Mouse (Mus musculus) midbrain, embryonic 12.5 days (tissue): ENCODE results near the gene Dock4. TPM values are rescaled to one million over a fixed set of nuclear protein-coding genes. Genes with fewer than 3 reads are reported as not detected.

Experiments
- ATAC-seq: fragments of 200-750 bp; cut with Nextera tagmentation; 2 replicates; pipeline ENCODE4 v1.8.0; 2017; ENCODE audit warnings: low read depth, moderate TSS enrichment, moderate library complexity; ENCODE audit not compliant: low FRiP score
- H3K27ac ChIP-seq: fragments of 300-500 bp; sonication (generic); replicated peaks from 2 replicates; pipeline ENCODE4 v1.5.1; 2016; ENCODE audit warnings: mild to moderate bottlenecking
- H3K27me3 ChIP-seq: fragments of 300-500 bp; sonication (generic); 2 replicates; pipeline ENCODE4 v1.6.1; 2016; ENCODE audit warnings: mild to moderate bottlenecking
- H3K36me3 ChIP-seq: fragments of 300-500 bp; sonication (generic); 2 replicates; pipeline ENCODE4 v1.6.1; 2016
- H3K4me1 ChIP-seq: fragments of 300-500 bp; sonication (generic); 2 replicates; pipeline ENCODE4 v1.6.1; 2016
- H3K4me2 ChIP-seq: fragments of 300-500 bp; sonication (generic); replicated peaks from 2 replicates; pipeline ENCODE4 v1.6.1; 2016; ENCODE audit warnings: mild to moderate bottlenecking, moderate library complexity
- H3K4me3 ChIP-seq: fragments of 300-500 bp; sonication (generic); 2 replicates; pipeline ENCODE4 v1.5.1; 2016; ENCODE audit warnings: mild to moderate bottlenecking
- H3K9ac ChIP-seq: fragments of 300-500 bp; sonication (generic); replicated peaks from 2 replicates; pipeline ENCODE4 v1.6.1; 2016; ENCODE audit warnings: mild to moderate bottlenecking, moderate library complexity
- H3K9me3 ChIP-seq: fragments of 300-500 bp; sonication (generic); 2 replicates; pipeline ENCODE4 v1.6.1; 2016; ENCODE audit warnings: mild to moderate bottlenecking
- WGBS: fragments of 180-500 bp; shearing (Covaris S2); methylation state at CpG from one replicate; pipeline ENCODE4 v1.1.7; 2016; 5-methylcytosine and 5-hydroxymethylcytosine counted together
- polyA plus RNA-seq: library from polyadenylated mRNA; unstranded; fragments of >200 nt; fragmentation: Nextera tagmentation; extraction: Ambion mirVana; gene quantifications from 2 replicates; pipeline ENCODE4 v1.2.1, GENCODE M21; 2016

Dock4 gene
- polyA plus RNA-seq, 1 experiment from 2014 or later: 34.2 TPM

- H3K4me3 ChIP-seq: no peak overlapping the region
- H3K36me3 ChIP-seq: no peaks in the 10 kb centered on the region
- no peaks in the 10 kb centered on the region for H3K27me3 ChIP-seq
- H3K4me2 ChIP-seq: no peak overlapping the region
- no peak overlapping the region for H3K9ac ChIP-seq
- WGBS: 79% methylated on average over 3 of the region's 3 CpGs
- H3K27ac ChIP-seq: no peak overlapping the region
- no peaks in the 10 kb centered on the region for H3K4me1 ChIP-seq
- H3K9me3 ChIP-seq: no peaks in the 10 kb centered on the region
- ATAC-seq: no peak
Measured at GRCm38 (mm10) chr12:40558600-40558999, 112.8 kb downstream of the Dock4 start.

- Histone ChIP-seq H3K27ac (no peak overlapping the region), H3K9me3 (no peaks in the 10 kb centered on the region), H3K27me3 (no peaks in the 10 kb centered on the region), H3K4me1 (no peaks in the 10 kb centered on the region), H3K4me3 (no peak overlapping the region), H3K9ac (no peak overlapping the region), H3K36me3 (no peaks in the 10 kb centered on the region), H3K4me2 (no peak overlapping the region)
- WGBS: 89% methylated on average over 11 of the region's 11 CpGs
- ATAC-seq: no peak
Measured at GRCm38 (mm10) chr12:40559103-40559502, 113.4 kb downstream of the Dock4 start.

DNA sequence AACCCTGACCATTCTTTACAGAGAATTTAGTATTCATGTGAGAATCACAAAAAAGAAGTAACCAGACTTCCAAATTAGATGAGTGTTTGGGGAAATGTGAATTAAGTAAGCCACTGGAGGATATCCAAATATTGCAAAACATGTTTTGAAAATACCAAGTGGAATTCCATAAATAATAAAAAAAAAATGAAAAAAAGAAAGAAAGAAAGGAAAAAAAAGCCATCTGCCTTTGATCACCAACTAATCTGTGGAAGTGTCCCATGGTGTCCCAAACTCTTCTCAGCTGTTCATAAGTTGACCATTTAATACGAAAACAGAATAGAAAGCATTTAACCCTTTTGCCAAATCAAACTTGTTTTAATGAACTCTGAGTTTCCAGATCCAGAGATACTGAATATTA is 118.0 kb downstream of the Dock4 start:
- WGBS: 79% methylated on average over 1 of the region's 1 CpGs
- Histone ChIP-seq H3K36me3 (no peaks in the 10 kb centered on the region), H3K9me3 (no peaks in the 10 kb centered on the region), H3K4me2 (no peak overlapping the region), H3K4me1 (no peaks in the 10 kb centered on the region), H3K4me3 (no peak overlapping the region), H3K9ac (no peak overlapping the region), H3K27me3 (no peaks in the 10 kb centered on the region), H3K27ac (no peak overlapping the region)
- no peak for ATAC-seq

DNA sequence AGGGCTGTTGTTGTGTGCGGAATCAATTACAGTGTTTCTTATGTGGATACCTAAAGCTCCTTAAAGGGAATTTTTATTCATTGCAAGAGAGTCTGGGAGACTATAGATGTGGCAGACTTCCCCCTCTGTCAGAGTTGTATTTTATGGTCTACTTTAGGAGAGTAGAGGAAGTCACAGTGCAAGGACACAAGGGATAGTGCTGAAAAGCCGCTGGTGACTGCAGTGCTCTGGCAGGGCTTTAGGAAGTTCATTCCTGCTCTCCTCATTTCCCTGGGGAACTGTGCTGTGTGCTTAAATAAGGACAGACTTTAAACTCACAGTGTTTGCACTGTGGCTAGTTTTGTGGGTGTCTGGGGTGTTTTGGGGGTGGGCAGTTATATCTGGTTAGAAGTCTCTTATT is 118.5 kb downstream of the Dock4 start:
- WGBS: 76% methylated on average over 2 of the region's 2 CpGs
- ATAC-seq: no peak
- Histone ChIP-seq H3K9ac (no peak overlapping the region), H3K4me1 (no peaks in the 10 kb centered on the region), H3K36me3 (no peaks in the 10 kb centered on the region), H3K27ac (no peak overlapping the region), H3K9me3 (no peaks in the 10 kb centered on the region), H3K27me3 (no peaks in the 10 kb centered on the region), H3K4me3 (no peak overlapping the region), H3K4me2 (no peak overlapping the region)

DNA sequence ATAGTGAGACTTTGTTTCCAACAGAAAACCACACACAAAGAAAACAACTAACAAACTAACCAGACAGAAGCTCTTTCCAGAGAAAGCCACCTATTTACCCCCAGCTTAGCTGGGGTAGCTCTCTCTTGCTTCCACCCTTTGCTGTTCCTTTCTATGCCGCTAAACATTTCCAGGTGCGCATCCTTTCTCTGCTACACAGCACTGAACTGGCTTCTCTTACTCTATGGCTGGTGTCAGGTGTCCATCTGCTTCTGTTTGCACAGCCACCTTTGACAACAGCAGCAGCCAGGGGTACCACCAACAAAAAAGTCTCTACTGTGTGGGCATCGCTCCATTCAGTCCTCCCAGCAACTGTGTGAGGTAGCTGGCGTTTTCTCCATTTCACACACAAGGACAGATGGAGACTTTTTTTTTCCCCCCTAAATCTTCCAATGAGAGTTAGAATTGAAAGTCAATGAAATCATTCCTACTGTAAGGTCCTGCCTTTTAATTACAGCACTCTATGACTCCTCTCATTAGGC is 122.7 kb downstream of the Dock4 start:
- no peaks in the 10 kb centered on the region for H3K36me3 ChIP-seq
- H3K4me1 ChIP-seq: no peaks in the 10 kb centered on the region
- H3K9me3 ChIP-seq: no peaks in the 10 kb centered on the region
- no peak overlapping the region for H3K9ac ChIP-seq
- no peak overlapping the region for H3K27ac ChIP-seq
- H3K4me3 ChIP-seq: no peak overlapping the region
- ATAC-seq: no peak
- no peak overlapping the region for H3K4me2 ChIP-seq
- H3K27me3 ChIP-seq: no peaks in the 10 kb centered on the region
- 87% methylated on average over 4 of the region's 4 CpGs for WGBS

DNA sequence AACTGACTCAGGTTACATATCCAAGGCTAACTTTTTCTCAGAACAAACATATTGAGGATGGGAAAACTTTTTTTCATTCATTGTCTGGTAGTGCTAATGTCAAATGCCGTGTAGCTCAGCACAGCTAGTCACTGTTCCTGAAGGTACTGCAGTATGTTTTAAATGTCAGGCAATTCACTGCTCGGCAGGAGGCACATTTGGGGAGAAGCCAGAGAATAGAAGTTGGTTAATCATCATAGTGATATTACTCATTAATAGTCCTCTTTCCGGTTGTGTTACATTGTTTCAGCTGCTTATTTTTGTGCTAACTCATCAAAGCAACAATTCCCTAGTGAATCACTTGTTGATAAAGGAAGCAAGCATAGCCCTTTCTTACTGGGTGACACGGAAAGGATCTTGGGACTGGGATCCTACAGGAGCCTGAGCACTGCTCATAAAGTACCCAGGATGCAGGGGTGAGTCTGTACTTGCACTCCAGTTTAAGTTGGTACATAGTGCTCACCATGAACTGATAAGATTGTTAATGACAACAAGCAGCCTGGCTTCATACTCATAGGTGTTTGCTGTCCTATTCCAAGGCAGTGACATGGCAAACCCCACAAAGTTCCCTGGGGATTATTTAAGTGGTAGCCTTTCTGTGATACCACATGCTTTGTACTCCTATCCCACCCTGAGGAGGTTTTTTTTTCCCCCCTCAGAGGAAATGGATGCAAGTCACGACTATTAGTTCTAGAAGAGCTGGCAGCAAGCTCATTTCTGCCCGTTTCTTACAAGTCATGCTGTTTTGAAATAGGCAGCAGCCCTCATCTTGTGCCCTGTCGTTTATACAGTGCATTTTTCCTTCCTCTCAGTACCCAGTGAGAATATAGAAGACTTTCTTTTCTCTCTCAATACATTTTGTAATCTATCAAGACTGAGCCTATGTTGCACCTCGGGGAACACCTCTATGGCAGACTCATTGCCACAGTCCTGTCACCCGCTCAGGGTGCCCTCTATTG is 123.5 kb downstream of the Dock4 start:
- no peak for ATAC-seq
- Histone ChIP-seq H3K27ac (no peak overlapping the region), H3K4me3 (no peak overlapping the region), H3K27me3 (no peaks in the 10 kb centered on the region), H3K4me2 (no peak overlapping the region), H3K4me1 (no peaks in the 10 kb centered on the region), H3K9me3 (no peaks in the 10 kb centered on the region), H3K9ac (no peak overlapping the region), H3K36me3 (no peaks in the 10 kb centered on the region)
- WGBS: 78% methylated on average over 9 of the region's 9 CpGs

- no peak overlapping the region for H3K4me3 ChIP-seq
- 63% methylated on average over 1 of the region's 1 CpGs for WGBS
- ATAC-seq: no peak
- H3K27ac ChIP-seq: no peak overlapping the region
- H3K4me2 ChIP-seq: no peak overlapping the region
- no peak overlapping the region for H3K9ac ChIP-seq
- no peaks in the 10 kb centered on the region for H3K9me3 ChIP-seq
- no peaks in the 10 kb centered on the region for H3K27me3 ChIP-seq
- H3K4me1 ChIP-seq: no peaks in the 10 kb centered on the region
- no peaks in the 10 kb centered on the region for H3K36me3 ChIP-seq
Measured at GRCm38 (mm10) chr12:40570250-40570649, 124.5 kb downstream of the Dock4 start.

DNA sequence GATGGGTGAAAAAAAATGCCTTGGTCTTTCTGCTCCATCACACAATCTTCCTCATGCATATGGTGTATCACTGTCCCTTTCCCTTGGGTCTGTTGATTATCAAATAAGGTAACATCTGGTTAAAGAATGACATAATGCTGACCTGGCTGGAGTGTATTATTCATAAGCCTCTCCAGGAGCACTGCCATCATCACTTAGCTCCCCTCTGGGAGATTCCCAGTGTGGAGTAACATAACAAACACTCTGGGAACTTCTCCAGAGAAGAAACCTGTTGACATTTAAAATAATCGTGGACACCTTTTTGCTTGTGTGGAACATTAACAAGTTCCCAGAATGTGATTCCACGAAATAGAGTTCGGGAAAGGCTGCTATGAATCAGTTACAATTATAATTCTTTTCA is 128.3 kb downstream of the Dock4 start:
- Histone ChIP-seq H3K27me3 (no peaks in the 10 kb centered on the region), H3K9ac (no peak overlapping the region), H3K36me3 (no peaks in the 10 kb centered on the region), H3K9me3 (no peaks in the 10 kb centered on the region), H3K4me1 (0 out of 2 replicates have a peak, but pooled peaks cover 2% of the 10 kb centered on the region), H3K4me2 (no peak overlapping the region), H3K4me3 (no peak overlapping the region), H3K27ac (no peak overlapping the region)
- 79% methylated on average over 3 of the region's 3 CpGs for WGBS
- ATAC-seq: no peak

DNA sequence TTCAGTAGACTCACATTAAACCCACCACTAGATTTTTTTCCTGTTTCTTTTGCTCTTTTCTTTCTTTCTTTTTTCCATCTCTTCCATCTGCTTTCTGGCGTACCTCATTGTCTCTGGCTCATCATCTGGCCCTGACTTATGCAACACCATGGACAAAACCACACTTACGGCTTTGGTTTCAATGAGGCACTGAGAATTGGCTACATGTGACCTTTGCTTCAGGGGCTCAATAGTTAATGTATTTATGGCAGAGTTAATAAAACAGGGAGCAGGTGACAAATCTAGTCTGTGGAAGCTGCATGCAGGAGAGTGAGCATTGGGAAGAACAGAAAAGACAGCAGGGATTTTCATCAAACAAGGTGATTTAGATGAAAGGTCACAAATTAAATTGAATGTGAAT is 131.0 kb downstream of the Dock4 start:
- Histone ChIP-seq H3K4me3 (no peak overlapping the region), H3K4me2 (no peak overlapping the region), H3K36me3 (no peaks in the 10 kb centered on the region), H3K9me3 (no peaks in the 10 kb centered on the region), H3K27me3 (no peaks in the 10 kb centered on the region), H3K9ac (no peak overlapping the region), H3K4me1 (0 out of 2 replicates have a peak, but pooled peaks cover 2% of the 10 kb centered on the region), H3K27ac (no peak overlapping the region)
- 78% methylated on average over 2 of the region's 2 CpGs for WGBS
- no peak for ATAC-seq

- Histone ChIP-seq H3K4me2 (no peak overlapping the region), H3K27me3 (no peaks in the 10 kb centered on the region), H3K9ac (no peak overlapping the region), H3K36me3 (no peaks in the 10 kb centered on the region), H3K9me3 (no peaks in the 10 kb centered on the region), H3K4me1 (0 out of 2 replicates have a peak, but pooled peaks cover 2% of the 10 kb centered on the region), H3K27ac (no peak overlapping the region), H3K4me3 (no peak overlapping the region)
- ATAC-seq: no peak
- WGBS: 41% methylated on average over 2 of the region's 2 CpGs
Measured at GRCm38 (mm10) chr12:40580351-40580750, 134.6 kb downstream of the Dock4 start.

GRCm38 (mm10) chr12:40581037-40581436 is 135.3 kb downstream of the Dock4 start:
- 0 out of 2 replicates have a peak, but pooled peaks cover 2% of the 10 kb centered on the region for H3K4me1 ChIP-seq
- no peak overlapping the region for H3K4me3 ChIP-seq
- H3K9me3 ChIP-seq: no peaks in the 10 kb centered on the region
- H3K36me3 ChIP-seq: no peaks in the 10 kb centered on the region
- WGBS: 73% methylated on average over 3 of the region's 3 CpGs
- H3K9ac ChIP-seq: no peak overlapping the region
- no peaks in the 10 kb centered on the region for H3K27me3 ChIP-seq
- H3K27ac ChIP-seq: no peak overlapping the region
- ATAC-seq: no peak
- no peak overlapping the region for H3K4me2 ChIP-seq

- Histone ChIP-seq H3K36me3 (no peaks in the 10 kb centered on the region), H3K9me3 (no peaks in the 10 kb centered on the region), H3K4me3 (no peak overlapping the region), H3K27me3 (no peaks in the 10 kb centered on the region), H3K4me1 (no peaks in the 10 kb centered on the region), H3K4me2 (no peak overlapping the region), H3K9ac (no peak overlapping the region), H3K27ac (no peak overlapping the region)
- no peak for ATAC-seq
- WGBS: 76% methylated on average over 5 of the region's 5 CpGs
Measured at GRCm38 (mm10) chr12:40582059-40582458, 136.3 kb downstream of the Dock4 start.
